Mouse (Mus musculus) thymus, postnatal 25 days (tissue): ENCODE measurements around the gene Gm10134.

Experiments
- DNase-seq: peaks from one replicate; pipeline ENCODE4 v3.0.0; 2022

Gene Gm10134

GRCm38 (mm10) chr2:28533901-28534435 is 28.1 kb downstream of the Gm10134 start:
- no peak for DNase-seq

- DNase-seq, result no peak
Observed at GRCm38 (mm10) chr2:28534436-28535262, 28.8 kb downstream of the Gm10134 start.

- DNase-seq, result no peak
Observed at GRCm38 (mm10) chr2:28535263-28535540, 29.3 kb downstream of the Gm10134 start.

- DNase-seq, result no peak
Observed at GRCm38 (mm10) chr2:28535650-28536049, 29.8 kb downstream of the Gm10134 start.

GRCm38 (mm10) chr2:28536166-28536565 is 30.3 kb downstream of the Gm10134 start:
- no peak for DNase-seq

GRCm38 (mm10) chr2:28536766-28537633 is 31.1 kb downstream of the Gm10134 start:
- no peak for DNase-seq

GRCm38 (mm10) chr2:28537634-28537920 is 31.7 kb downstream of the Gm10134 start:
- no peak for DNase-seq

GRCm38 (mm10) chr2:28537995-28538816 is 32.3 kb downstream of the Gm10134 start:
- DNase-seq, result peak; percentile 21

- DNase-seq, result no peak
Observed at GRCm38 (mm10) chr2:28538817-28539128, 32.9 kb downstream of the Gm10134 start.

GRCm38 (mm10) chr2:28539206-28539605 is 33.3 kb downstream of the Gm10134 start:
- DNase-seq, result peak; percentile 22

GRCm38 (mm10) chr2:28539949-28540348 is 34.1 kb downstream of the Gm10134 start:
- peak; percentile 53 for DNase-seq

- no peak for DNase-seq
Observed at GRCm38 (mm10) chr2:28540587-28541227, 34.8 kb downstream of the Gm10134 start.

GRCm38 (mm10) chr2:28543894-28544293 is 38.0 kb downstream of the Gm10134 start:
- DNase-seq, result no peak

GRCm38 (mm10) chr2:28545976-28546375 is 40.1 kb downstream of the Gm10134 start:
- no peak for DNase-seq

GRCm38 (mm10) chr2:28546560-28546959 is 40.7 kb downstream of the Gm10134 start:
- no peak for DNase-seq

- DNase-seq, result peak; percentile 86
Observed at GRCm38 (mm10) chr2:28547237-28548172, 41.6 kb downstream of the Gm10134 start.

- no peak for DNase-seq
Observed at GRCm38 (mm10) chr2:28549157-28549556, 43.3 kb downstream of the Gm10134 start.

- no peak for DNase-seq
Observed at GRCm38 (mm10) chr2:28552301-28552700, 46.4 kb downstream of the Gm10134 start.
